Mouse (Mus musculus): ENCODE data around the gene Ddx19a. TPM values are rescaled to one million over a fixed set of nuclear protein-coding genes. Genes with fewer than 3 reads are reported as not detected.
"Not testable (repeated sequence)": the region's sequence is repeated elsewhere in the genome, so short reads cannot be mapped to it uniquely, and the experiment has no call there.

The Ddx19a gene
- total and polyA plus RNA-seq, 3 experiments: 23.1 to 107 (median 28.8) TPM

DNA sequence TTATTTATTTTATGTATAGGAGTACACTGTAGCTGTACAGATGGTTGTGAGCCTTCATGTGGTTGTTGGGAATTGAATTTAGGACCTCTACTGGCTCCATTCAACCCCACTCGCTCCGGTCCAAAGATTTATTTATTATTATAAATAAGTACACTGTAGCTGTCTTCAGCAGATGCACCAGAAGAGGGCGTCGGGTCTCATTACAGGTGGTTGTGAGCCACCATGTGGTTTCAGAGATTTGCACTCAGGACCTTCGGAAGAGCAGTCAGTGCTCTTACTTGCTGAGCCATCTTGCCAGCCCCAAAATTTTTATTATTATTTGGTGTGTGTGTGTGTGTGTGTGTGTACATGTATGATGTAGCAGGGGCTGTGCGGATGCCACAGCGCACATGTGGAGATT is 39.0 kb downstream of the Ddx19a start:
- Histone ChIP-seq H3K4me1 (ENCODE audit: control insufficient read depth in 1 of 2, insufficient read depth in 2 of 2) (peaks cover 10 to 37% of the 10 kb centered on the region in 2 experiments), H3K36me3 (replicated peaks in 1 of 2; ENCODE audit: control insufficient read depth in 1 of 2, insufficient read depth in 1 of 2, low read length in 1 of 2) (peaks cover 63 to 79% of the 10 kb centered on the region in 2 experiments), H3K79me2 (replicated peaks; ENCODE audit: control insufficient read depth, extremely low read depth, insufficient read depth, poor library complexity, severe bottlenecking) (peaks cover 17% of the 10 kb centered on the region)
- in situ Hi-C loops (cut with MboI; ENCODE audit: low pct_ligation_motif_present, low pct_unique_long_range_greater_than_20kb, low sequenced_read_pairs); H3K27ac ChIP-seq (ENCODE audit: insufficient read depth, low read depth); H3K9me3 ChIP-seq (replicated peaks; ENCODE audit: low read length); H3K4me3 ChIP-seq (replicated peaks in 1 of 3; ENCODE audit: low read depth in 2 of 3, low read length in 2 of 3, poor library complexity in 1 of 3); H3K9ac ChIP-seq (ENCODE audit: insufficient read depth, low read depth); H3K27me3 ChIP-seq (replicated peaks); dilution Hi-C loops (cut with MboI; ENCODE audit: extremely low pct_ligation_motif_present, extremely low pct_unique_long_range_greater_than_20kb, low sequenced_read_pairs); H3K4me2 ChIP-seq (ENCODE audit: insufficient read depth, low read depth, poor library complexity, severe bottlenecking): not testable (repeated sequence)
- TF ChIP-seq SMC3 (IDR thresholded peaks at IDR 0.05; ENCODE audit: low read depth, low read length): peak; percentile 25
- TF ChIP-seq CTCF (conservative IDR thresholded peaks at IDR 0.05 in 1 of 2, IDR thresholded peaks at IDR 0.05 in 1 of 2; ENCODE audit: low read depth in 2 of 2, low read length in 2 of 2): peak in 1 of 2 experiments; percentile 53; a peak in 2 of 4 replicates
- TF ChIP-seq RAD21 (IDR thresholded peaks at IDR 0.05; ENCODE audit: low read depth, low read length): peak; percentile 8
- DNase-seq (ENCODE audit: extremely low read depth): peak; percentile 28

DNA sequence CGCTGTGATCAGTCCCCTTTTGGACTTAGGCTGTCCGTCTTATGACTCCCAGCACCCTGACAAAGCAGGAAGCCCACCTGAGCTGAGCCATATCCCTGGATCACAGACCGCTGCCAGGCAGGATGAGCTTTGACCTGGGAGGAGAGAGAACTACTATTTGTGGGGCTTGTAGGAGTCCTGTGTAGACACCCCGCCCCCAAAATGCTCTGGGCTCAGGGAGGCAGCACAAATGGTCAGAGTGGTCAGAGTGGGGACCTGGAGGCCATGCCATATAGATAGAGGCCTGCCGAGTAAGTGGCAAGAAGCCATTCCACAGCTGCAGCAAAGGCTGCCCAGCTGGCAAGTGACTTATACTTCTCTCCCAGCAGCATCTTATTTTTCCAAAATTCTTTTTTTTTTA is 39.5 kb downstream of the Ddx19a start:
- H3K4me1 ChIP-seq (ENCODE audit: control insufficient read depth in 1 of 2, insufficient read depth in 2 of 2): peaks cover 10 to 38% of the 10 kb centered on the region in 2 experiments
- peaks cover 2% of the 10 kb centered on the region for H3K9me3 ChIP-seq (replicated peaks; ENCODE audit: low read length)
- peaks cover 18% of the 10 kb centered on the region for H3K79me2 ChIP-seq (replicated peaks; ENCODE audit: control insufficient read depth, extremely low read depth, insufficient read depth, poor library complexity, severe bottlenecking)
- H3K9ac ChIP-seq (ENCODE audit: insufficient read depth, low read depth): no peak overlapping the region
- in situ Hi-C loops (cut with MboI; ENCODE audit: low pct_ligation_motif_present, low pct_unique_long_range_greater_than_20kb, low sequenced_read_pairs) (no loop called here), dilution Hi-C loops (cut with MboI; ENCODE audit: extremely low pct_ligation_motif_present, extremely low pct_unique_long_range_greater_than_20kb, low sequenced_read_pairs) (no loop called here)
- H3K4me3 ChIP-seq (replicated peaks in 1 of 3; ENCODE audit: low read depth in 2 of 3, low read length in 2 of 3, poor library complexity in 1 of 3): no peak overlapping the region
- no peak for DNase-seq (ENCODE audit: extremely low read depth)
- H3K4me2 ChIP-seq (ENCODE audit: insufficient read depth, low read depth, poor library complexity, severe bottlenecking): no peak overlapping the region
- peaks cover 60 to 78% of the 10 kb centered on the region in 2 experiments for H3K36me3 ChIP-seq (replicated peaks in 1 of 2; ENCODE audit: control insufficient read depth in 1 of 2, insufficient read depth in 1 of 2, low read length in 1 of 2)
- TF ChIP-seq ZC3H11A (IDR thresholded peaks at IDR 0.05; ENCODE audit: low read depth, low read length): no peak
- TF ChIP-seq SMC3 (IDR thresholded peaks at IDR 0.05; ENCODE audit: low read depth, low read length): no peak
- H3K27me3 ChIP-seq (replicated peaks): no peaks in the 10 kb centered on the region
- no peak overlapping the region for H3K27ac ChIP-seq (ENCODE audit: insufficient read depth, low read depth)

DNA sequence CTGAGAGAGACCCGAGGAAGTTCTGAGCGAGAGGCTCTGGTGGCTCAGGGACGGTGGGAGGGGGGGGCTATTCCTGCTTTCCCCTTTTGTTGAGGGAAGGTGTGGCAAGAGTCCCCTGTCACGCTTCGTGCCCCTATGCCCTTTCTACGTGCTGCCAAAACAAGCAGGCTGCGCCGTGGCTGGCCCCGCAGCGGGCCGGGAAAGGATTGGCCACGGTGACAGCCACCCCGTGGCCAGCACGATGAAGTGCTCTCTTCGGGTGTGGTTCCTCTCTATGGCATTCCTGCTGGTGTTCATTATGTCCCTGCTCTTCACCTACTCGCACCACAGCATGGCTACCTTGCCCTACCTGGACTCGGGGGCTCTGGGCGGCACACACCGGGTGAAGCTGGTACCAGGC is 40.1 kb downstream of the Ddx19a start:
- H3K27me3 ChIP-seq (replicated peaks): no peaks in the 10 kb centered on the region
- dilution Hi-C loops (cut with MboI; ENCODE audit: extremely low pct_ligation_motif_present, extremely low pct_unique_long_range_greater_than_20kb, low sequenced_read_pairs) (no loop called here), in situ Hi-C loops (cut with MboI; ENCODE audit: low pct_ligation_motif_present, low pct_unique_long_range_greater_than_20kb, low sequenced_read_pairs) (no loop called here)
- H3K9ac ChIP-seq (ENCODE audit: insufficient read depth, low read depth): no peak overlapping the region
- H3K36me3 ChIP-seq (replicated peaks in 1 of 2; ENCODE audit: control insufficient read depth in 1 of 2, insufficient read depth in 1 of 2, low read length in 1 of 2): peaks cover 56 to 78% of the 10 kb centered on the region in 2 experiments
- DNase-seq (ENCODE audit: extremely low read depth): no peak
- no peak overlapping the region for H3K27ac ChIP-seq (ENCODE audit: insufficient read depth, low read depth)
- H3K4me1 ChIP-seq (ENCODE audit: control insufficient read depth in 1 of 2, insufficient read depth in 2 of 2): peaks cover 12 to 45% of the 10 kb centered on the region in 2 experiments
- peaks cover 20% of the 10 kb centered on the region for H3K79me2 ChIP-seq (replicated peaks; ENCODE audit: control insufficient read depth, extremely low read depth, insufficient read depth, poor library complexity, severe bottlenecking)
- H3K9me3 ChIP-seq (replicated peaks; ENCODE audit: low read length): peaks cover 2% of the 10 kb centered on the region
- no peak overlapping the region for H3K4me3 ChIP-seq (replicated peaks in 1 of 3; ENCODE audit: low read depth in 2 of 3, low read length in 2 of 3, poor library complexity in 1 of 3)
- no peak overlapping the region for H3K4me2 ChIP-seq (ENCODE audit: insufficient read depth, low read depth, poor library complexity, severe bottlenecking)
- no peak for TF ChIP-seq MAZ (IDR thresholded peaks at IDR 0.05; ENCODE audit: low read depth, low read length)
- no peak for TF ChIP-seq POLR2A (IDR thresholded peaks at IDR 0.05; ENCODE audit: low read depth, low read length)
- no peak for TF ChIP-seq TBP (conservative IDR thresholded peaks at IDR 0.05; ENCODE audit: low read depth, low read length)
- no peak for TF ChIP-seq NRF1 (IDR thresholded peaks at IDR 0.05; ENCODE audit: low read depth, low read length)
- TF ChIP-seq ZKSCAN1 (IDR thresholded peaks at IDR 0.05; ENCODE audit: borderline replicate concordance, low read depth, low read length): no peak
- no peak for TF ChIP-seq KAT2A (IDR thresholded peaks at IDR 0.05; ENCODE audit: insufficient replicate concordance, low read length)
- TF ChIP-seq SMC3 (IDR thresholded peaks at IDR 0.05; ENCODE audit: low read depth, low read length): no peak
- TF ChIP-seq RCOR1 (conservative IDR thresholded peaks at IDR 0.05; ENCODE audit: low read depth, low read length): no peak
- TF ChIP-seq USF2 (conservative IDR thresholded peaks at IDR 0.05; ENCODE audit: low read depth, low read length): no peak
- TF ChIP-seq MEF2A (IDR thresholded peaks at IDR 0.05; ENCODE audit: borderline replicate concordance, low read depth, low read length): no peak
- TF ChIP-seq ZC3H11A (IDR thresholded peaks at IDR 0.05; ENCODE audit: low read depth, low read length): no peak
- TF ChIP-seq RAD21 (IDR thresholded peaks at IDR 0.05; ENCODE audit: low read depth, low read length): no peak
- TF ChIP-seq SIN3A (IDR thresholded peaks at IDR 0.05; ENCODE audit: low read length): no peak
- no peak for TF ChIP-seq ELF1 (IDR thresholded peaks at IDR 0.05; ENCODE audit: low read depth, low read length)
- no peak for TF ChIP-seq BHLHE40 (IDR thresholded peaks at IDR 0.05; ENCODE audit: low read depth, low read length)
- no peak for TF ChIP-seq EP300 (IDR thresholded peaks at IDR 0.05; ENCODE audit: low read length)
- no peak for TF ChIP-seq USF1 (IDR thresholded peaks at IDR 0.05; ENCODE audit: low read depth, low read length)
- no peak for TF ChIP-seq UBTF (IDR thresholded peaks at IDR 0.05; ENCODE audit: low read depth, low read length)

All from CH12.LX (cell line).